In the genomic region with DNA sequence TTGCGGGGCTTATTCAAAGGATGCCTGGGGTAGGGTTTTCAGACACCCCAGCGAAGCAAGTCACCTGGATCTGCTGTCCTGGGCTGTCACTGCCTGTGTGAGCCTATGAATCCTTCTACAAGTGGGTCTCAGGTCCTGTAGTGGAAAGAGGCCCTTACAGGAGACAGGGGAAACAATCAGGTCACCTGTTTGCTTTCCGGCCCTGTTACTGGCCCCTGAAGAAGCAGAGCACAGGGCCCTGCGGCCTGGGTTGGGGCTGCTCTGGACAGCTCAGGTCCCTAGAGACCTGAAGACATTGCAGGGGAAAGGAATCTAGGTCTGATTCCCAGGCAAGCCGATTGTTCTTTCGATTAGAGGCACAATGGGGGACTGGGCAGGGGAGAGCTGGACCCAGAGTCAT, we compare ENCODE assay signal across 8 mouse cellular contexts. TPM values are rescaled to one million over a fixed set of nuclear protein-coding genes. Genes with fewer than 3 reads are reported as not detected.
DNase-seq lines count a peak whose midpoint lies in the region; ATAC-seq and TF ChIP-seq lines count a peak whose summit lies in the region.

No protein-coding gene starts in this region.

- no peak for ATAC-seq in lung, embryonic 15.5 days (ENCODE audit: borderline replicate concordance, extremely low read depth, low FRiP score, low TSS enrichment)
- ATAC-seq in forebrain, postnatal 0 days: peak; percentile 23
- no peak for ATAC-seq in limb, embryonic 12.5 days (ENCODE audit: insufficient number of reproducible peaks, insufficient read depth, low FRiP score, low TSS enrichment, low read depth)
- ATAC-seq in stomach, embryonic 15.5 days (ENCODE audit: insufficient read depth, low FRiP score, low read depth): no peak

- H3K4me2 ChIP-seq in lung, embryonic 15.5 days: peak overlapping the region; percentile 93; the same call in 1 of the 2 replicates
- peak overlapping the region; percentile 90; the same call in 1 of the 2 replicates for H3K4me2 ChIP-seq in forebrain, postnatal 0 days (ENCODE audit: low read depth)
- 0 out of 2 replicates have a peak overlapping the region, but pooled peaks have one; percentile 88 for H3K4me2 ChIP-seq in limb, embryonic 12.5 days
- peak overlapping the region; percentile 89 for H3K4me2 ChIP-seq in stomach, embryonic 15.5 days

- no peak for DNase-seq in lung, postnatal 25 days (ENCODE audit: low spot score)
- DNase-seq in forebrain, postnatal 0 days: no peak
- no peak for DNase-seq in cerebellum, postnatal 10 days
- no peak for DNase-seq in T-cell, adult 2 months (ENCODE audit: low spot score)
- DNase-seq in cerebellum, postnatal 36 days: no peak

- 42% methylated on average over 6 of the region's 6 CpGs for WGBS in lung, embryonic 15.5 days
- WGBS in forebrain, postnatal 0 days: 27% methylated on average over 6 of the region's 6 CpGs
- 34% methylated on average over 6 of the region's 6 CpGs for WGBS in limb, embryonic 12.5 days
- WGBS in stomach, embryonic 15.5 days: 43% methylated on average over 6 of the region's 6 CpGs

- 0 out of 2 replicates have a peak, but pooled peaks cover under 1% of the 10 kb centered on the region for H3K36me3 ChIP-seq in lung, embryonic 15.5 days
- no peaks in the 10 kb centered on the region for H3K36me3 ChIP-seq in forebrain, postnatal 0 days (ENCODE audit: insufficient read depth)
- H3K36me3 ChIP-seq in limb, embryonic 12.5 days: peaks cover 7% of the 10 kb centered on the region
- H3K36me3 ChIP-seq in stomach, embryonic 15.5 days: peaks cover 1% of the 10 kb centered on the region; the same call in 1 of the 2 replicates

- peak overlapping the region; percentile 90 for H3K27ac ChIP-seq in lung, embryonic 15.5 days
- H3K27ac ChIP-seq in forebrain, postnatal 0 days (ENCODE audit: low read depth, low read length): no peak overlapping the region
- peak overlapping the region; percentile 84 for H3K27ac ChIP-seq in limb, embryonic 12.5 days
- H3K27ac ChIP-seq in stomach, embryonic 15.5 days: peak overlapping the region; percentile 94; the same call in 1 of the 2 replicates

- no peaks in the 10 kb centered on the region for H3K27me3 ChIP-seq in lung, embryonic 15.5 days
- H3K27me3 ChIP-seq in forebrain, postnatal 0 days (ENCODE audit: insufficient read depth, low read length): no peaks in the 10 kb centered on the region
- no peaks in the 10 kb centered on the region for H3K27me3 ChIP-seq in limb, embryonic 12.5 days
- H3K27me3 ChIP-seq in stomach, embryonic 15.5 days (replicated peaks): no peaks in the 10 kb centered on the region

- no peaks in the 10 kb centered on the region for H3K9me3 ChIP-seq in lung, embryonic 15.5 days
- H3K9me3 ChIP-seq in forebrain, postnatal 0 days (ENCODE audit: low read length): no peaks in the 10 kb centered on the region
- H3K9me3 ChIP-seq in limb, embryonic 12.5 days: no peaks in the 10 kb centered on the region
- H3K9me3 ChIP-seq in stomach, embryonic 15.5 days: no peaks in the 10 kb centered on the region

- H3K4me3 ChIP-seq in lung, embryonic 15.5 days: no peak overlapping the region
- no peak overlapping the region for H3K4me3 ChIP-seq in forebrain, postnatal 0 days (ENCODE audit: low read depth, low read length)
- H3K4me3 ChIP-seq in limb, embryonic 12.5 days (replicated peaks): peak overlapping the region; percentile 66; the same call in 1 of the 2 replicates
- peak overlapping the region; percentile 71; the same call in 1 of the 2 replicates for H3K4me3 ChIP-seq in stomach, embryonic 15.5 days (replicated peaks)

- H3K4me1 ChIP-seq in lung, embryonic 15.5 days: peaks cover 59% of the 10 kb centered on the region
- H3K4me1 ChIP-seq in forebrain, postnatal 0 days (ENCODE audit: insufficient read depth): no peaks in the 10 kb centered on the region
- peaks cover 27% of the 10 kb centered on the region for H3K4me1 ChIP-seq in limb, embryonic 12.5 days (replicated peaks)
- peaks cover 36% of the 10 kb centered on the region for H3K4me1 ChIP-seq in stomach, embryonic 15.5 days

- TF ChIP-seq CTCF in forebrain, postnatal 0 days (IDR thresholded peaks at IDR 0.05; ENCODE audit: low read depth): no peak

- no peak overlapping the region for H3K9ac ChIP-seq in lung, embryonic 15.5 days
- no peak overlapping the region for H3K9ac ChIP-seq in forebrain, postnatal 0 days
- H3K9ac ChIP-seq in limb, embryonic 12.5 days (replicated peaks): no peak overlapping the region
- H3K9ac ChIP-seq in stomach, embryonic 15.5 days: no peak overlapping the region

RNA-seq across cellular contexts. Expression of a gene that starts 5.5 kb away (rescaled TPM):
- 73.5 TPM in 2 replicates for polyA plus RNA-seq in lung, embryonic 15.5 days (2015; fragmentation: Nextera tagmentation; extraction: Ambion mirVana)
- total RNA-seq in forebrain, postnatal 0 days (2014; rRNA removed): 20.8 and 22.3 TPM in 2 replicates
- 24.9 and 26.1 TPM in 2 replicates for polyA plus RNA-seq in forebrain, postnatal 0 days (2015; fragmentation: Nextera tagmentation; extraction: Ambion mirVana)
- 65.4 and 78.9 TPM in 2 replicates for polyA plus RNA-seq in limb, embryonic 12.5 days (2016; fragmentation: Nextera tagmentation; extraction: Ambion mirVana)
- 71.1 and 77.2 TPM in 2 replicates for polyA plus RNA-seq in stomach, embryonic 15.5 days (2015; fragmentation: Nextera tagmentation; extraction: Ambion mirVana)

RNA-seq across cellular contexts. Expression of a gene that starts 18.1 kb away (rescaled TPM):
- polyA plus RNA-seq in lung, embryonic 15.5 days (2015; fragmentation: Nextera tagmentation; extraction: Ambion mirVana): 0.49 and 0.58 TPM in 2 replicates
- 0.33 and 0.54 TPM in 2 replicates for total RNA-seq in forebrain, postnatal 0 days (2014; rRNA removed)
- 0.21 and 0.24 TPM in 2 replicates for polyA plus RNA-seq in forebrain, postnatal 0 days (2015; fragmentation: Nextera tagmentation; extraction: Ambion mirVana)
- 0.80 and 0.87 TPM in 2 replicates for polyA plus RNA-seq in limb, embryonic 12.5 days (2016; fragmentation: Nextera tagmentation; extraction: Ambion mirVana)
- polyA plus RNA-seq in stomach, embryonic 15.5 days (2015; fragmentation: Nextera tagmentation; extraction: Ambion mirVana): 4.0 and 6.1 TPM in 2 replicates

RNA-seq across cellular contexts. Expression of a gene that starts 23.3 kb away (rescaled TPM):
- polyA plus RNA-seq in lung, embryonic 15.5 days (2015; fragmentation: Nextera tagmentation; extraction: Ambion mirVana): 0.05 and 0.09 TPM in 2 replicates
- 4.0 and 4.8 TPM in 2 replicates for total RNA-seq in forebrain, postnatal 0 days (2014; rRNA removed)
- 0.72 and 1.1 TPM in 2 replicates for polyA plus RNA-seq in forebrain, postnatal 0 days (2015; fragmentation: Nextera tagmentation; extraction: Ambion mirVana)
- polyA plus RNA-seq in limb, embryonic 12.5 days (2016; fragmentation: Nextera tagmentation; extraction: Ambion mirVana): not detected in 2 replicates
- polyA plus RNA-seq in stomach, embryonic 15.5 days (2015; fragmentation: Nextera tagmentation; extraction: Ambion mirVana): 0.71 and 0.76 TPM in 2 replicates

Comparison
In these comparisons a context has a peak if more than half of its experiments do, and no peak if none do; other contexts are left out.
1. H3K4me3 ChIP-seq: peak in limb, embryonic 12.5 days (single experiment) and stomach, embryonic 15.5 days (single experiment); none in lung, embryonic 15.5 days (single experiment) and forebrain, postnatal 0 days (single experiment).
2. Peak in every context shown above with its lines, with median percentiles within 50 percentile points of each other: H3K4me2 ChIP-seq.